Mouse (Mus musculus): ENCODE measurements around the gene Ptpro. TPM values are rescaled to one million over a fixed set of nuclear protein-coding genes. Genes with fewer than 3 reads are reported as not detected.

The Ptpro gene
- 1.7 and 1.8 TPM in 2 replicates for polyA plus RNA-seq (2012; rRNA removed)

DNA sequence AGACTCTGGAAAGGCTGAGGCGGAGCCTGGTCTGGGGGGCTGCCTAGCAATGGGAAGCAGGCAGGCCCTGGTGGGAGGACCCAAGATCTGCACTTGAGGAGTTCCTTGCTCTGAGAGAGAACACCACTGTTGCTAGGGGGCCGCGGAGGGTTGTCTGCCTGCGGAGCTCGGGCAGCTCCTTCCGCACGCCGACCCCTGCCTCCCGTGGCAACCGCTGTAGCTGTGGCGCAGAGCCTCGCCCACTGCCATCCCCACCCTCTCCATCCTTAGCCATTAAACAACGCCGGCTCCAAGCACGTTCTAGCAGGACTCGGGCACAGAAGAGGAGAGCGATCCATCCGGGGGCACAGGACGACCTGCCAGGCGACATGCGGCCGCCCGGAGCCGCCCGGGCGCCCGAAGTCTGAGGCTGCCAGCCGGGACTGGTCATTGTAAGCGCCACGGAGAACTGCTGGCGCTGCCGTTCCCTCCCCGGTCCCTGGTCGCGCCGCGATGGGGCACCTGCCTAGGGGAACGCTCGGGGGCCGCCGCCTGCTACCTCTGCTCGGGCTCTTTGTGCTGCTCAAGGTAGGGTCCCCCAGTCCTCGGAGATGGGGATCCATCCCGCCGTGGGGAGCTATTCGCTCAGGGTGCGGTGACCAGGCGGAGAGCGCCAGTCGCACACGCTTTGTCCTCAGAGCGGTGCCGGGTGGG is at the start of gene Ptpro:
Gene Ptpro, plus strand, starts transcription at position 126 of the 693 bp plus-strand sequence.

Other genes with a start within 250 kb of the Ptpro start
- gene Rerg, start 81.8 kb upstream of the Ptpro start, polyA plus RNA-seq (2012; rRNA removed) = 42.7 and 48.8 TPM in 2 replicates